Mouse (Mus musculus): ENCODE data around the gene Qrich1. TPM values are rescaled to one million over a fixed set of nuclear protein-coding genes. Genes with fewer than 3 reads are reported as not detected.
A peak's percentile ranks its signal among the peaks of the same experiment; 100 is the strongest.

Qrich1 gene
- polyA plus RNA-seq (2016; fragmentation: Nextera tagmentation; extraction: Ambion mirVana), result 78.6 and 81.6 TPM in 2 replicates

GRCm38 (mm10) chr9:108516380-108517251 is at the start of gene Qrich1:
Gene Qrich1 (plus strand): TSS chr9:108516806.
- Histone ChIP-seq H3K9me3 (replicated peaks) (no peaks in the 10 kb centered on the region), H3K27ac (peak within 1 kb of the TSS; percentile 98), H3K4me3 (peak within 1 kb of the TSS; percentile 78), H3K27me3 (replicated peaks) (no peaks in the 10 kb centered on the region), H3K36me3 (peaks cover 64% of the 10 kb centered on the region), H3K4me2 (peak within 1 kb of the TSS; percentile 92), H3K4me1 (peaks cover 37% of the 10 kb centered on the region), H3K9ac (peak within 1 kb of the TSS; percentile 94)
- WGBS (ENCODE audit: insufficient replicate concordance), result 2% methylated on average over 55 of the region's 55 CpGs
- peak; percentile 93 for ATAC-seq

GRCm38 (mm10) chr9:108469430-108469829 is 47.2 kb upstream of the Qrich1 start:
- no peak overlapping the region for H3K27ac ChIP-seq
- no peak overlapping the region for H3K4me2 ChIP-seq
- no peaks in the 10 kb centered on the region for H3K9me3 ChIP-seq (replicated peaks)
- 62% methylated on average over 5 of the region's 5 CpGs for WGBS (ENCODE audit: insufficient replicate concordance)
- H3K9ac ChIP-seq, result no peak overlapping the region
- no peak for ATAC-seq
- no peaks in the 10 kb centered on the region for H3K27me3 ChIP-seq (replicated peaks)
- H3K36me3 ChIP-seq, result peaks cover 25% of the 10 kb centered on the region
- no peaks in the 10 kb centered on the region for H3K4me1 ChIP-seq
- no peak overlapping the region for H3K4me3 ChIP-seq

- H3K9me3 ChIP-seq (replicated peaks), result no peaks in the 10 kb centered on the region
- H3K4me3 ChIP-seq, result no peak overlapping the region
- no peak overlapping the region for H3K4me2 ChIP-seq
- no peak for ATAC-seq
- no peak overlapping the region for H3K27ac ChIP-seq
- WGBS (ENCODE audit: insufficient replicate concordance), result 54% methylated on average over 4 of the region's 4 CpGs
- no peak overlapping the region for H3K9ac ChIP-seq
- H3K27me3 ChIP-seq (replicated peaks), result no peaks in the 10 kb centered on the region
- peaks cover 21% of the 10 kb centered on the region for H3K36me3 ChIP-seq
- H3K4me1 ChIP-seq, result no peaks in the 10 kb centered on the region
These were observed 46.8 kb upstream of the Qrich1 start for GRCm38 (mm10) chr9:108469845-108470244.

GRCm38 (mm10) chr9:108474528-108474927 is 42.1 kb upstream of the Qrich1 start:
- H3K9me3 ChIP-seq (replicated peaks), result no peaks in the 10 kb centered on the region
- no peak overlapping the region for H3K4me2 ChIP-seq
- H3K9ac ChIP-seq, result no peak overlapping the region
- H3K27me3 ChIP-seq (replicated peaks), result peaks cover 20% of the 10 kb centered on the region
- H3K4me1 ChIP-seq, result peaks cover 11% of the 10 kb centered on the region
- H3K36me3 ChIP-seq, result no peaks in the 10 kb centered on the region
- no peak overlapping the region for H3K27ac ChIP-seq
- no peak overlapping the region for H3K4me3 ChIP-seq
- no peak for ATAC-seq
- WGBS (ENCODE audit: insufficient replicate concordance), result 42% methylated on average over 1 of the region's 1 CpGs

- Histone ChIP-seq H3K4me3 (peak overlapping the region; percentile 55), H3K4me1 (peaks cover 23% of the 10 kb centered on the region), H3K27ac (peak overlapping the region; percentile 60; the same call in 1 of the 2 replicates), H3K27me3 (replicated peaks) (peaks cover 32% of the 10 kb centered on the region), H3K36me3 (0 out of 2 replicates have a peak, but pooled peaks cover 4% of the 10 kb centered on the region), H3K9me3 (replicated peaks) (no peaks in the 10 kb centered on the region), H3K4me2 (peak overlapping the region; percentile 66), H3K9ac (peak overlapping the region; percentile 53)
- under 1% methylated on average over 20 of the region's 20 CpGs for WGBS (ENCODE audit: insufficient replicate concordance)
- peak; percentile 57; the same call in 1 of the 2 replicates for ATAC-seq
These were observed 37.9 kb upstream of the Qrich1 start for GRCm38 (mm10) chr9:108478638-108479156.

GRCm38 (mm10) chr9:108479241-108479640 is 37.4 kb upstream of the Qrich1 start:
- Histone ChIP-seq H3K4me1 (peaks cover 23% of the 10 kb centered on the region), H3K27me3 (replicated peaks) (peaks cover 32% of the 10 kb centered on the region), H3K9ac (no peak overlapping the region), H3K4me2 (peak overlapping the region; percentile 66), H3K4me3 (peak overlapping the region; percentile 55; the same call in 1 of the 2 replicates), H3K9me3 (replicated peaks) (no peaks in the 10 kb centered on the region), H3K36me3 (0 out of 2 replicates have a peak, but pooled peaks cover 7% of the 10 kb centered on the region), H3K27ac (no peak overlapping the region)
- WGBS (ENCODE audit: insufficient replicate concordance), result 37% methylated on average over 11 of the region's 11 CpGs
- ATAC-seq, result no peak

- H3K36me3 ChIP-seq, result 0 out of 2 replicates have a peak, but pooled peaks cover 11% of the 10 kb centered on the region
- H3K4me3 ChIP-seq, result peak within 1 kb of the TSS; percentile 55
- peaks cover 23% of the 10 kb centered on the region for H3K4me1 ChIP-seq
- H3K9me3 ChIP-seq (replicated peaks), result no peaks in the 10 kb centered on the region
- 27% methylated on average over 10 of the region's 10 CpGs for WGBS (ENCODE audit: insufficient replicate concordance)
- ATAC-seq, result peak; percentile 36; the same call in 1 of the 2 replicates
- peaks cover 32% of the 10 kb centered on the region for H3K27me3 ChIP-seq (replicated peaks)
- H3K9ac ChIP-seq, result peak within 1 kb of the TSS; percentile 53
- peak within 1 kb of the TSS; percentile 60; the same call in 1 of the 2 replicates for H3K27ac ChIP-seq
- peak within 1 kb of the TSS; percentile 66 for H3K4me2 ChIP-seq
These were observed 36.8 kb upstream of the Qrich1 start, which contains the start of gene Lamb2 for GRCm38 (mm10) chr9:108479721-108480351. Gene Lamb2 (plus strand): TSS chr9:108479736.

GRCm38 (mm10) chr9:108480813-108481519 is 35.6 kb upstream of the Qrich1 start:
- 80% methylated on average over 28 of the region's 28 CpGs for WGBS (ENCODE audit: insufficient replicate concordance)
- Histone ChIP-seq H3K27ac (no peak overlapping the region), H3K4me3 (no peak overlapping the region), H3K4me1 (peaks cover 23% of the 10 kb centered on the region), H3K36me3 (peaks cover 18% of the 10 kb centered on the region; the same call in 1 of the 2 replicates), H3K27me3 (replicated peaks) (peaks cover 32% of the 10 kb centered on the region), H3K9me3 (replicated peaks) (no peaks in the 10 kb centered on the region), H3K4me2 (no peak overlapping the region), H3K9ac (no peak overlapping the region)
- no peak for ATAC-seq

GRCm38 (mm10) chr9:108481520-108482210 is 34.9 kb upstream of the Qrich1 start:
- Histone ChIP-seq H3K4me1 (peaks cover 23% of the 10 kb centered on the region), H3K9me3 (replicated peaks) (no peaks in the 10 kb centered on the region), H3K9ac (no peak overlapping the region), H3K4me2 (no peak overlapping the region), H3K27me3 (replicated peaks) (peaks cover 32% of the 10 kb centered on the region), H3K4me3 (no peak overlapping the region), H3K36me3 (peaks cover 24% of the 10 kb centered on the region; the same call in 1 of the 2 replicates), H3K27ac (no peak overlapping the region)
- WGBS (ENCODE audit: insufficient replicate concordance), result 76% methylated on average over 19 of the region's 19 CpGs
- ATAC-seq, result no peak

- Histone ChIP-seq H3K36me3 (peaks cover 37% of the 10 kb centered on the region), H3K4me2 (no peak overlapping the region), H3K9me3 (replicated peaks) (no peaks in the 10 kb centered on the region), H3K27ac (no peak overlapping the region), H3K4me3 (no peak overlapping the region), H3K27me3 (replicated peaks) (peaks cover 23% of the 10 kb centered on the region), H3K9ac (no peak overlapping the region), H3K4me1 (peaks cover 23% of the 10 kb centered on the region)
- WGBS (ENCODE audit: insufficient replicate concordance), result 85% methylated on average over 18 of the region's 18 CpGs
- no peak for ATAC-seq
These were observed 33.4 kb upstream of the Qrich1 start for GRCm38 (mm10) chr9:108483051-108483790.

All from liver, embryonic 12.5 days (tissue).